Mouse (Mus musculus) cerebellum, adult 9-11 months (tissue): ENCODE results near the gene Serpinc1.
"Not testable (repeated sequence)": the region's sequence is repeated elsewhere in the genome, so short reads cannot be mapped to it uniquely, and the experiment has no call there.

ENCODE experiments used
- DNase-seq: peaks from one replicate; pipeline ENCODE4 v3.0.0; 2022

Gene Serpinc1

DNA sequence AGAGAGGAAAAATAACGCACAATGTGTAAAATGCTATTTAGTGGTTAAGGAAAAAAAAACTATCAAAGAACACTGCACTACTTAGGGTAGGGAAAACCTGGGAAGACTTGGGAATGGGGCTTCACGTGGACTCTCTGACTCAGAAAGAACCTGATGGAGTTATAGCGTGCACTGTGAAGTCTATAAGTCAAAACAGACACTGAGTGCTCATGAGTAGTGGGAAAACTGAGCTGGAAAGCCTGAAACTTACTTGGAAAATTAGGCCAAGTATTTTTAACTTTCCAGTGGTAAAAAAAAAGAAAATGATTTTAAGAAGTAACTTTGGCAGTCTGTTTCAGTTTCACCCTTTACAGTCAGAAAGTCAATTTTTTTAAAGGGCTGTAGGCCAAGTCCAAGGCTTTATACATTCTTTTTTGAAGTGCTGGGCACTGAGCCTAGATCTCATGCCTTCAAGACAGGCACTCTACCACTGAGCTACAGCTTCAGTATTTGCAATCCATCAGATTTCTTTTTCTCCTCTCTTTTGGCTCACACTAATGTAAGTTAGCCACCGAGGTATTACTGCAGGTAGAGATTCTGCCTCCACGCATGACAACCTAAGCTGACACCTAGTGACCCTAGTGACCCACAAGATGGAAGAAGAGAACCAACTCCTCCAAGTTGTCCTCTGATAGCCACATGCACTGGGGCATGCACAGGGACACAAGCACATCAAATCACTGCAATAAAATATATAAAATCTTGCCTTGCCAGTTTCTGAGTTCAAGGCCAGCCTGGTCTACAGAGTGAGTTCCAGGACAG, 47.2 kb downstream of the Serpinc1 start:
- no peak for DNase-seq

DNA sequence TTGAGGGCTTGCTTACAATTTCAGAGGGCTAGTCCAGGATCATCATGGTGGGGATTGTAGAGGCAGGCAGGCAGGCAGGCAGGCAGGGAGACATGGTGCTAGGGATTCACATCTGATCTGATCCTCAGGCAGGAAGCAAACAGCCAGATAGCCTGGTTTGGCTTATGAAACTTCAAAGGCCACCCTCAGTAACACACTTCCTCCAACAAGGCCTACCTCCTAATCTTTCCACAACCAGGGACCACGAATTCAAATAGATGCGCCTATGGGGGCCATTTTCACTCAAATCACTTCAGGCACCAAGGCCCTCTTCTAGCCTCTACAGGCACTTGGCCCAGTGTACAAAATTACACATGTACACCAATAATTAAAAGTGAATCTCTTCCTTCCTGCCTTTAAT, 48.8 kb downstream of the Serpinc1 start:
- no peak for DNase-seq

DNA sequence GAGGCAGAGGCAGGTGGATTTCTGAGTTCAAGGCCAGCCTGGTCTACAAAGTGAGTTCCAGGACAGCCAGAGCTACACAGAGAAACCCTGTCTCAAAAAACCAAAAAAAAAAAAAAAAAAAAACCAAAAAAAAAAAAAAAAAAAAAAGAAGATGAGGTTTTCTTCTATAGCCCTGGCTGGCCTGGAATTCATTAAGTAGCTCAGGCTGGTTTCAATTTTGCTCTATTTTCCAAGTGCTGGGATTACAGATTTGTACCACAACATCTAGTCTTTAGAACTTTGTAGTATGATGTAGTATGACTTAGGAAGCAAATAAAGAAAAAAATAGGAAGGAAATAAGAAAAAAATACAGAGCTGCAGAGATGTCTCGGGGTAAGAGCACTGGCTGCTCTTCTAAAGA, 50.0 kb downstream of the Serpinc1 start:
- DNase-seq = not testable (repeated sequence)

DNA sequence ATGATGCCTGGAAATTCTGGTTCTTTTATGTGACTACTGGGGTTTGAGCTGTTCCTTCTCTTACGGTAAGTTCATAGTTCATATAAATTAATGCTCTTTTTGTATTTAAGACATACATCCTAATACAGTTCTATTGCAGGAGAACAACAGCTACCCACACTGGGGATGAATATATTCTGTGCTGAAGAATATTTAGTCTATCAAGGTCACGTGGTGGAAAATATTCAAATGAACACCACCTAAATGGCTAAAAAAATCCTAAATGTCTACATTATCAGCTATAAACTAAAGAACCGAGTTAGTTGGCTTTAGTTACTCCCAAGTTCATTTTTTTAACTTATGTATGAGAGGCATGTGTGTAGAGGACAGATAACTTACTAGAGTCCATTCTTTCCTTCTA, 51.7 kb downstream of the Serpinc1 start:
- DNase-seq = no peak

DNA sequence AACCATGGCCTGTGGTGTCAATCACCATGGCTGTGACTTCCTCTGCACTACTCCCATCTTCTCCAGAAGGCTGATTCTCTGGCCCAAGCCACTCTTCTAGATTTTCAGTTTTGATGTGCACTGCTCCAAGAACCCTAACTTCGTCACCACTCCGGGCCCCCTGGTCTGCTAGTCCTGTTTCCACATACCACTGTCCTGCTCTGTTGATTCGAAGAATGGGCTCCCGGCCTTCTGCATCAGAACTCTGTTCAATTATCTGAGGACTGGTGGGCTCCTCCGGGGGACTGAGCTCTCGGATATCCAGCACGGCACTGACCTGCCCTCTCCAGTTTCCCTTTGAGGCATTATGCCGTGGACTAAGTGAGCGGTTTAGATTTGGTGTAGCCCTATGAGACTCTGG, 53.5 kb downstream of the Serpinc1 start:
- no peak for DNase-seq

DNA sequence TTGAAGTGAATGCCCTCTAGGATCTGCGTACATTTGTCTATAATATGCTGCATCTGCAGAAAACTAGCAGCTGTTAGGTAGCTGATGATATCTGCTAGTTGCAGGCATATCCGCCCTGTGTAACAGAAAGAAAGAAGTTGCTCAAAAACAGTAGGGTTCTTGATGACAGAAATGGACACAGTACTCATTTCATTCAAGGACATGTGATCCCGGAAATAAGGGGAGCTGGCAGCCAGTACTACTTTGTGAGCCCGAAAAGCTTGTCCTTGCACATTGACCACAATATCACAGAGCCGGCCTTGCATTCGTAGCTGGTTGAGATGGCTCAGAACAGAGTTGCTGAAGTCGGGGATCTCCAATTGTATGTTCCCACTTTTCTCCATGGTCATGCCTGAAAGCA, 54.0 kb downstream of the Serpinc1 start:
- DNase-seq = no peak

DNA sequence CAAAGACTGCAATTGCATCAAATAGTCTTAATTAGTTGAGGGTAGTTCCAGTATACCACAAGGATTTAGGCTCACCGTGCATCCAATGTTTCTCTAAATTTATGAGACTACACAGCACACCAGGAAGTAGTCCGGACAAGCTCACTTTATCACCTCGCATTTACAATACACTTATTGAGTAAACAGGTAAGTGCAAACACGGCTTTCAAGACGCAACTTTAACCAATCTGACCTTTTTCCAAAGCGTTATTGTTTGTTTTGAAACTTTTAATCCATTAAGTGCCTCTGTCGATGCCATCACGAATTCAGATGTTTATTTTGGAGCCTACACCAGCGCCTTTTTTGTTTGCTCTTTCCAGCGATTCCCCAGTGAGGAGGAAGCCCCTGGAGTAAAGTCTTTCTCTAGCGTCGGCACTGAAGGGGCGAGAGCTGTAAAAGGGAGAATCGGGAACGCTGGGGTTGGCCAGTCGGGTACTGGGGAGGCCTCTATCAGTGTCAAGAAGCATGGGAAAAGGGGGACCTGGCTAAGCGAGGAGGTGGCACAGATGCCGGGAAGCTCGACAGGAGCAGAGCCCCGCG, 55.6 kb downstream of the Serpinc1 start:
- DNase-seq = peak; percentile 7

DNA sequence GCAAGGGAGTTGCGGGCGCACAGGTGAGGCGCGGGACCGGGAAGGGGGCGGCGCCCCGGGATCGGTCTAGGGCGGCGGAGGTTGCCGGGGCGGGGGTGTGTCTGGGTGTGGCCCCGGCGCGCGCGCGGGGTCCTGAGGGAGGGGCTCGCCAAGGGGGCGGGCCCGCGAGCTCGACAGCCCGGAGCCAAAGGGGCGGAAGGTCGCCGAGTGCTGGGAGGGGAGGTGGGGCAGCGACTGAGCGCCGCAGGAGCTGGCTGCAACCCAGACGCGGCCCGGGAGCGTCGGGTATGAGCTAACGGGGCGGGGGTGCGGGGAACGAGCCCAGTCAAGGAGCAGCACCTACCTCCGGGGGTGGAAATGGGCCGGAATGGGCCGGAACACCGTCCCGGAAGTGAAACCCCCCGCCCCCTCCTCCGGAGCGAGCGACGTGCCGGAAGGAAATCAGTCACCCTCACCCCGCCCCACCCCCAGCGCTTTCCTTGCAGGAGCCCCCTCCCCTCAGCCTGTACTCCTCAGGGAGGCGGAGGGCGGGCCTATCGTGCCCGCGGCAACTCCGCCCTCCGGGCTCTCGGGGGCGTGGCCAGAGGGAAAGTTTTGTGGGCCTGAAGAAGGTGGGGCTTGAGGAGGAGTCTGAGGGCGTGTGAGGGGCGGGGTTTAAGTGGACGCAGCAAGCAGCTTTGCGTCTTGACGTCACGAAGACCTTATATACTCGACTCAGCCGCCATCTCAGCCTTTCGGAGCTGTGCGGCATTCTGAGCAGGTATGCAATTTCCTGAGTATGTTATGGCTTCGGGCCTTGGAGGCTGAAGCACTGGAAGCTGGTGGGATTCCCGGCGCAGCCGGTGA, 56.3 kb downstream of the Serpinc1 start, which contains the start of gene Zbtb37:
TSS of gene Zbtb37 (minus strand) at position 415 of the 846 bp plus-strand sequence.
- peak; percentile 98 for DNase-seq

DNA sequence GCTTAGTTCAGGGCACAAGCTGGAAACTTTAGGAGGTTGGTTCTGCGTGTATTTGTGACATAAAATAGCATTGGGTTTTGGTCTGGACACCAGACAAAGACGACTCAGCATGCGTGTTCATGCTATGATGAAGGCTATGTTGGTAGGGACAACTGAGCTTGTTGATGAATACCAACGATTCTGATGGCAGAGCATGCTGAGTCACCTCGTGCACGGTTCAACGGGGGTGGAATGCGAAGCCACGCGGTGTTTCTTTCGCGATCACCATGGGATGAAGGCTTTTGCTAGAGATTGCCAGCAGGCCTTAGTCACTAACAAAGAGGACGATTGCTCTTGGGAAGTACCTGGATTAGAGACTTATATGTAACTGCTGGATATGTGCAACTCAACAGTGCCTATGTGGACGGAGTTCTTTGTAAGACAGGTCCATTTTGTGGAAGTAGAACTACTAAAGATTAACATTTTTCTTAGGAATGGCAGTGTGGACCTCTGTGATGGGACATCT, 56.9 kb downstream of the Serpinc1 start:
- DNase-seq = no peak

DNA sequence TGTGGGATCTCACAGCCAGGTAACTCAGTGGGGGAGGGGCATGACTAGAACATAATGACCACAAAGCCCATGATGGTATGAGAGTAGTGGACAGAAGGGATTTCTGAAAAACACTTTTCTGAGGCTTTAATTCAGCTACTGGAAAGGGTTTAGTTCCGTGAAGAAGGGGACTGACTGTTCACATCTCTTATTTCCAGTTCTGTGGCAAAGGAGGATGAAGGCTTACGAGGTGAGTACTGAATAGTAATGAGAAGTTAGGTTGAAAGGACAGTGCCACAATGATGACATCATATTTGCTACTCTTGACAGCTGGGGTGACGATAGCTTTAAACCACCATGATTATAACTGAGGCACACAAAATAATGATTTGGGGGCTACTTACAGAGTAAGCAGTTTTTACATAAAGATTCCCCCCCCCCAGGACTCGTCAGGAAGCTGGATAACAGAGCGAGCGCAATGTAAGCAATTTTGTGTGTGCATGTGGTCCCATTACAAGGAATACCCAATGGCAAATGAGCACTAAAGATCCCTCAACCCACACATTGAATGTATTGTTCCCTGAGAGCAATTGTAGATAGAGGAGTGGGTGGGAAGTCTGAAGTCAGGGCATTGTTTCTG, 57.5 kb downstream of the Serpinc1 start:
- peak; percentile 51 for DNase-seq

DNA sequence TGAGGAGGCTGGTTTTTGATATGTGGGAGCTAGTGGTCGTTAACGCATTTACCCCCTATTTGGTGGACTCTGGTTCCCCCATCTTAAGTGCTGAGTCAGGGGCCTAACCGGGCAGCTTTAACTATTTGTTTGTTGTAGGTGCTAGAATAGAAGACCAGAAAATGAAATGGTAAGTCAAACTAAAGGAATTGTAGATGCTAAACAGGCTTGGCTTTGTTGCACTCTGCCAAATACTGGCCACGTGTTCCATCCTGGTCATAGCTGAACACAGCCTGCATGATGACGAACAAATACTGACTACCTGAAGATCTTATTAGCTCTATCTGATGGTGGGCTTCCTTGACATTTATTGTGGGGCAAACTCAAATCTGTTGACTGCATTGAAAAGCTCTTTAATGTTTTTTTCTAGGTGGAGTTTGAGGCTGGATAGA, 58.0 kb downstream of the Serpinc1 start:
- peak; percentile 17 for DNase-seq

DNA sequence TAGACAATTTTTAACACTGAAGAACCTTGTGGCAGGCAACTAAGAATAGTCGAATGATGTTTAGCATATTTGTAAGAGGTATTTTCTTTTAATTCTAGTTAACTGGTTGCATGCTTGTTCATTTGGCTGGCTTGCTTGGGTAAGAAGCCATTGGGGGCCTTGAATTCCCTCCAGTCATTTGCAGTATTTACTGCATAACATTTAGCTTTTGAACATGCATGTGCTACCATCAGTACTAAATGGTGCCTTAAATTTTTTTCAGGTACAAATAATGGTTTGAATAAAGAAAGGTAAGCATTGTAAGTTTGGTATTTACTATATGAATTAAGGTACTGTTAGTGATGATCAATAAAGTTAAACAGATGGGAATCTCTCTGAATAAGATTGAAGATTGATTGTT, 58.6 kb downstream of the Serpinc1 start:
- no peak for DNase-seq

DNA sequence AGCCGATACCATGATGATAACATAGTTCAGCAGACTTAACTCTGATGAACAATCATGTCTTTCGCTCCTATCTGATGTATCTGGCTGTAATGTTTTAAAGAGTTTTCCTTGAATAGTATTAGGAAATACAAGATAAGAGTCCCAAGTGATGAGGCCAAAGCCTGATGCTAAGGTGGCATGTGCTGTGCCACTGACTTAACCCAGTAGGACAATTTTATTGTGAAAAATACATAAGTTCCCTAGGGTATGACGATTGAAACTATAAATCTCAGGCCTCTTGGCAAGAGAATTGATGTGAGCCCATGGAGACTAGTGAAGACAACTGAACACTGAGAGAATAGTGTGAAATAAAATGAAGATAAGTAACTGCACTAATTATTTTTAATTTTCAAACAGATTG, 59.2 kb downstream of the Serpinc1 start:
- no peak for DNase-seq

DNA sequence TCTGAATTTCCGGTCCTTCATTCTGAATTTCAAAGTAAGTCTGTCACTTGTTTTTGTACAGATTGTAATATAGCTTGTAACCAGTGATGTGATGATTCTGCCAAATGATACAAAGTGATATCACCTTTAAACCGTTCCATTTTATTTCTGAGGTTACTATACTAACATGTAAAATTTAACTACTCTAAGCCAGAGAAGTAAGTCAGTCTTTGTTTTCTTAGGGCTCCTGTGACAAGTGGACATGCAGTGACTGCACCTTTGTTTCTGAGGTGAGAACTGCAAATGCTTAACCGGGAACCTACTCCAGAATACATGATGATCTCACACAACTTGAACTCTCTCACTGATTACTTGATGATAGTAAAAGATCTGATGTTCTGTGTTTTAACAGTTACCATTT, 59.6 kb downstream of the Serpinc1 start:
- DNase-seq = no peak

DNA sequence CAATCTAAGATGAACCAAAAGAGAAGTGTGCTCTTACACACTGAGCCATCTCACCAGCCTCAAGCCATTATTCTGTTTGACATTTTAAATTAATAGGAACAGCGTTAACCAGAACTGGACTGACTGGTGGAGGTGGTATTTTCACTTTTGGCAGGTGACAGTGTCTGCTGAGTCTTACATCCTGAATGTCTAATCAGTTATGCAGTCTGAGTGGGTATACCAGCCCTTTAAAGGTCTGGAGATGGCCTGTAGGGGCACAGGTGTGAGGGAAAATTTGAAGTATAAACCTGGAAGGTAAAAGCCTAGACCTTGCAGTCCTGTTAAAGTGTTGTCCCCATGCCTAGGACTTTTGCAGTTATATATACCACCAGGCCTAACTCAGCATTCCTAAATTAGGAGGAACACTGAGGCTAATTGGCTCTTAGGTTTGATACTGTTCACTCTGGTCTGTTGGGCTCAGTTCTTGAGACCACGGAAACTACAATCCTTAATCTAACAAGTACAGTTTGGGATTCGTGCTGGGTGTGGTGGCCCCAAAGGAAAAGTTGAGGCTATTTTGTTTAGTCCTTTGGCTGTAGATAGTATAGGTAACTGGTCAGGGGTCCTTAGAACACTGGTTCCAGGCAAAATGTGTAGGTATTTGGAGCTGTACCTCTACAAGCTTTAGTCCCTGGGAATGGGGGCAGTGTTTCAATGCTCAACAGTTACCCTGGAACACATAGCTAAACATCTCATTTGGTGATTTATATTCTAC, 60.8 kb downstream of the Serpinc1 start:
- no peak for DNase-seq

DNA sequence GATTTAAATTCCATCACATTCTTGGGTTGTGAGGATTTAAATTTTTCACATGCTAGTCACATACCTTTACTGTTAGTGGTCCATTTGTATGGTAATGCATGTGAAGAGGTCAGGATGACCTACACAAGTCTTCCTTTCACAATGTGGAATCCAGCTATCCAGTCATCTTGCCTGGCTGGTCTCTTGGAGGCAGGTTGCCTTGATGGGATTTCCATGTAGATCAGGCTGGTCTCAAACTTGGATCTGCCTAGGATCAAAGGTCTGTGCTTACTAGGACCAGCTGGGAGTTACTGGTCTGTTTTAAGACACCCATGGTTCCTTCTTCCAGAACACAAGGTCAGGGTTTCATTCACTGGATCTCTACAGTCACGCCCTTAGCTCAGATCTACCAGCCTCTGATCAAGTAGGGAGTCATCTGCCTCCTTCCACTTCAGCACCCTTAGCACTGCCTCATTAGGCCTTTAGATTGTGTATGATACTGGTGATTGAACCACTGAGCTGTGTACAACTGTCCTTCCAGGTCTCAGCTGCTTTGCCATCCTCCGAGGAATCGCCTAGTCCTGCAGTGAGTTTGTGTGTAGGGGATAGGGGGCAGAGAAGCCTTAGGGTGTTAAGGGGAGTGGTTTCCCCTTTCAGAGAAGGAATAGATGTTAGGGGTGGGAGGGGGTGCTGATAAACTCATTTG, 61.5 kb downstream of the Serpinc1 start:
- no peak for DNase-seq

DNA sequence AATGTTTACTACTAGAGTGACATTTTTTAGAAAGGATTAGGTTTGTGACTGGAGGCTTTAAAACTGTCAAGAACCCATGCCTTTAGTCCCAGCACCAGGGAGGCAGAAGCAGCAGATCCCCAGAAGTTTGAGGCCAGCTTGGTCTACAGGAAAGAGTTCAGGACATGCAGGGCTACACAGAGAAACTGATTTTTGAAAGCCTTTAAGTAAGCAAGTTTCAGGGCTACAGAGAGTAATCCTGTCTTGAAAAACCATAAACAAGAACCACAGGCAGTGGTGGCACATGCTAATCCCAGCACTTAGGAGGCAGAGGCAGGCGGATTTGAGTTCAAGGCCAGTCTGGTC, 62.0 kb downstream of the Serpinc1 start:
- no peak for DNase-seq

DNA sequence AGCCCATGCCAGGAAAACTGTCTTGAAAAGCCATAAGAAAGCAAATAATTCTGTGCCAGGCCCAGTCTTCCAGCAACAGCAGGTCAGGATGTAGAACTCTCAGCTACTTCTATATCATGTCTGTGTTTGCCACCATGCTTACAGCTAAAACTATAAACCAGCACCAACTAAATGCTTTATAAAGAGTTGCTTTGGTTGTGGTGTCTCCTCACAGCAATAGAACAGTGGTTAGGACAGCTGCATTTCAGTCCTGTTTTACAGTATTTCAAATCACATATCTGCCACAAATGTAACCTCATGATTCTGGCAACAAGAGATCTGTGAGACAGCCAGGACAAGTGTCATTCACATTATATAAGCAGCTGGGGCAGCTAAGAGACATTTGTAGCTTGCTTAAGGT, 62.5 kb downstream of the Serpinc1 start:
- no peak for DNase-seq

DNA sequence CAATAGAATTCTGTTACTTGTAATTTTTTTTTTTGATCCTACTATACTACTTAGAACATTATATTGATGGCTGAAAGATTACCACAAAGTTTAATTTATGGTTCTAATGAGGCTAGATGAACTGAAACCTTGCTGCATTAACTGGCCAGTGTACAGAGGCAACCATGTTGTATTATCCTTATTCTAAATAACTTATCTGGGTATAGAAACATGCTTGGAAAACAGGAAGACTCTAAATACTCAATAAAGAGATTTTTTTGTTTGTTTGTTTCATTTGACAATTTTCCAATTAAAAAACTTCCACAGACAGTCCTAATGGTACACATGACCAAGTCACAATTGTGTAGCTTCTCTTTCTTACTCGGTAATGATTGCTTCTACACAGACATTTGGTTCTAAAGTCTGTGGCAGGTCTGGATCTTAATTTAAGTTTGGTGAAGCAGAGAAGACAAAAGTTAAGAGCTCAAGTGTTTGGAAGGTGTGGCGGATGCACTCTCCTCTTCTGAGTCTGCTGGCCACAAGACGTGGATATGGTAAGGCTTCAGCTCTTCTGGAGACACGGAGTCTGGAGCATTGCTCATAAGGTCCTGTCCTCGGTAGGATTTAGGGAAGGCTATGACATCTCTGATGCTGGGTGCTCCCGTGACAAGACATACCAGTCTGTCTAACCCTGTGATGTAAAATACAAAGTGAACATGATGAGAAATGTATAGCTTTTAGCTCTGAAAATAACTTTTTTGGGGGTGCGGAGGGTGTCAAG, 63.1 kb downstream of the Serpinc1 start:
- no peak for DNase-seq

DNA sequence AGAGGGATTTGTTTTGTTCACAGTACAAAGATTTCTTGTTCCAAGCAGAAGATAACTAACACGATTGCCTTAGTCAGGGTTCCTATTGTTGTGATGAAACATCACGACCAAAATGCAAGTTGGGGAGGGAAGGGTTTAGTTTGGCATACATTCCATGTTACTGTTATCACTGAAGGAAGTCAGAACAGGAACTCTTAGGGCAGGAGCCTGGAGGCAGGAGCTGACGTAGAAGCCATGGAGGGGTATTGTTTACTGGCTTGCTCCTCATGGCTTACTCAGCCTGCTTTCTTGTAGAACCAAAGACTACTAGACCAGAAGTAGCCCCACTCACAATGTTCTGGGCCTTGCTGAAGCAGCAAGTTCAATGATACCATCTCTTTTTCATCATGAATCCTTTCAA, 68.6 kb downstream of the Serpinc1 start:
- no peak for DNase-seq
